Mouse (Mus musculus) gastrocnemius, postnatal 4 days (tissue): ENCODE measurements around the gene Gpr19. TPM values are rescaled to one million over a fixed set of nuclear protein-coding genes. Genes with fewer than 3 reads are reported as not detected.

Experiments used
- DNase-seq, 2 experiments: peaks; one replicate each; pipeline ENCODE4 v3.0.0; 2021 to 2022; ENCODE audit warnings: low spot score in 2 of 2, mixed read lengths in 2 of 2
- long read RNA-seq, 2 experiments: library from polyadenylated mRNA; stranded (forward); transcript quantifications; one replicate each; pipeline ENCODE4 v2.0.0; 2021
- total RNA-seq, 2 experiments: library from RNA; stranded (reverse); gene quantifications; 2 replicates each; pipeline ENCODE4 v1.2.3; 2021

Gene Gpr19
- total RNA-seq: 1 to 10 TPM; 4.9 to 7.7 TPM
- long read RNA-seq, experiment 1, partial matches to known transcripts: 2 of 9 reads
- long read RNA-seq, experiment 1, other reads (novel, unspliced or antisense): 7 of 9 reads
- long read RNA-seq, experiment 2, partial matches to known transcripts: 3 of 11 reads
- long read RNA-seq, experiment 2, other reads (novel, unspliced or antisense): 7 of 11 reads

DNA sequence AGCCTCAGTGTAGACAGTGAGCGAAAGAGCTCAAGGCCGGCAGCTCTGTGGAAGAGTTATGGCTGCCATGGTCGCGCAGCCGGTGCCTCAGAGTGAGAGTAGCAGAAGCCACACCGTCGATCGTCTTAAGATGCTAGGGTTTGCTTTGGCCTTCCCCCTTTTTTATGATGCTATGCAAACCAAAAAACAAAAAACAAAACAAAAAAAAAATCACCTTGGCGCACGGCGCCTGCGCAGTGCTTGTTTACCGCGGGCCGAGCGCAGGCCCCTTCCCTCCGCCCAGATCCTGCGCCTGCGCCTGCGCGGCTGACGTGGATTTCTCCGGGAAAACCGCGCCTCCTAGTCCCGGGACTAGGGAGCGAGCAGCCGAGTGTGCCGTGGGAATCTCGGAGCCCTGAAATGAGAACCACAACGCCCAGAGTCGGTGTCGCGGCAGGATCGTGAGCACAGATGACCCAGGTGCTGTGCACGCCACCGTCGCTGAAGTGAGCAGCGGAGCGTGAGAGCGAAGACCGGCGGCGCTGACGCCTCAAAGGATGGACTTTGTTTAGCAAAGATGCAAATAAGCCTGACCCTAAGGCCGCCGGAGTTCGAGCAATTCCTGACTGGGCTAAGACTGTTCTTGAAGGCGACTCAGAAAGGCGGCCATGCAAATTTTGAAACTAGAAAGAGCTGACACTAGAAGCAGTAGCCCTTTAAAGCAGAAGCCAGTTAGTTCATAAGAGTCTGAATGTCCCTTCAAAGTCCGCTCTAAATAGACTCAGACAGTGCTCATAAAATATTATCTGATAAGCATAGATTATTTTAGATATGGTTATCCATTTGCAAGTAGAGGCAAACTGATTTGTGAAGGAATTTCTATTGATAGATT is at the start of gene Gpr19:
Gene Gpr19 (minus strand): TSS at position 484 of the 871 bp plus-strand sequence.
- DNase-seq: peak; percentile 83 to 92

DNA sequence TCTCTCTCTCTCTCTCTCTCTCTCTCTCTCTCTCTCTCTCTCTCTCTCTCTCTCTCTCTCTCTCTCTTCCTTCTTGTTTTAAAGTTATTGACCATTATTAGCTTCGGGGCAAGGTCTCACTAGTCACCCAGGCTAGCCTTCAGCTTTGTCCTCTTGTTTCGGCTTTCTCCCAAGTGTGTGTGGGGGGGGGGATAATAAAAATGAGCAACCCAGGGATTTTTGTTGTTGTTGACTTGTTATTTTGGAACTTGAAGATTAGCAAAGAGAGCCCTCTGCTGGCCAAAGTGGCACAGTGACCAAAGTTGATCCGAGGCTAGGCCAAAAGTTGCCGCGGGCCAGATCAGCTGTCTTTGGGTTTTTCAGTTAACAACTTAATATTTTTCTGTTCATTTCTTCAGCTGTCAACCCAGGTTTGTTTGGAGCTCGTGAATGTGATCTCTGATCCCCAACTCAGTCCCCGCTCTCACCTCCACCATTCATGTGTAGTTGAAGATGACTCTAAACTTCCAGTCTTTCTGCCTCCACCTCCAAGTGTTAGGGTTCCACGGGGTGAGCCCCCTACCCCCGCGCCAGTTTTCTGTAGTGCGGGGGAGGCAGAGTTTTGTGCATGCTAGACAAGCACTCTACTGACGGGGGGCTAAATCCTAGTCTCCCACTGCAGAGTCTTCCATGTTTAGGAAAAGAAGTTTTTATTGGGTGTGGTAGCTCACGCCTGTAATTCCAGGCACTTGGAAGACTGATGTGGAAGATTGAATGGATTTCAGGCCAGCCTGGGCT is 49.1 kb upstream of the Gpr19 start:
- peak; percentile 35 to 69 for DNase-seq

DNA sequence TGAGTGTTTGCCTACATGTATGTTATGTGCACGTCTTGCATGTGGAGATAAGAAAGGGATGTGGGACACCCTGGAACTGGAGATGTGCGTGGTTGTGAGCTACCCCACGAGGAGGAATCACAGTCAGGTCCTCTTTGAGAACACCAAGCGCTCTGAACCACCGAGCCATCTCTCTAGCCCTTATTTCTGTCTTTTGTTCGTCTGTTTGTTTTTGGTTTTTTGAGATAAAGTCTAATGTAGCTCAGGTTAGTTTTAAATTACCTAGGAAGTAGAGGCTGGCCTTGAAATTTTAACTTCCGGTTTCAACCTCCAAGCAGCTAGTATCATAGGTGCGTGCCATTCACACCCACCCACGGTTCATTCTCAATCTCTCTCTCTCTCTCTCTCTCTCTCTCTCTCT is 48.5 kb upstream of the Gpr19 start:
- DNase-seq: no peak

DNA sequence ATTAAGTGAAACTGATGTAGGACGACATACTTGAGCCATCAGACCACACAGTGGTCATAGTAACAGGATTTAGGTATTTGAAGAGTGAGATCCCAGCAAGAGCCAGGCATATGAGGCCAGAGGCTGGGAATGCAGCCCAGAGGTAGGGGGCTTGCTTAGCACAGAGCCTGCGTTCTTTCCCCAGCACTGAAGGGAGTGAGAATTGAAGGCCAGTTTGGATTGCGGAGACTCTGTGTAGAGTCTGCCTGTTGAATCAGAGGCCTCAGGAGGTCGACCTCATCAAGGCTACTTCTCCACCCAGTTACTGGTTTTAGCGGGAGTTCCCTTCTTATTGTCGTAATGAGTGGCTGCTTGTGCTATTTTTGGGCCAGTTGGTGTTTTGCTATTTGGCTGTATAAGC is 47.7 kb upstream of the Gpr19 start:
- DNase-seq: no peak

DNA sequence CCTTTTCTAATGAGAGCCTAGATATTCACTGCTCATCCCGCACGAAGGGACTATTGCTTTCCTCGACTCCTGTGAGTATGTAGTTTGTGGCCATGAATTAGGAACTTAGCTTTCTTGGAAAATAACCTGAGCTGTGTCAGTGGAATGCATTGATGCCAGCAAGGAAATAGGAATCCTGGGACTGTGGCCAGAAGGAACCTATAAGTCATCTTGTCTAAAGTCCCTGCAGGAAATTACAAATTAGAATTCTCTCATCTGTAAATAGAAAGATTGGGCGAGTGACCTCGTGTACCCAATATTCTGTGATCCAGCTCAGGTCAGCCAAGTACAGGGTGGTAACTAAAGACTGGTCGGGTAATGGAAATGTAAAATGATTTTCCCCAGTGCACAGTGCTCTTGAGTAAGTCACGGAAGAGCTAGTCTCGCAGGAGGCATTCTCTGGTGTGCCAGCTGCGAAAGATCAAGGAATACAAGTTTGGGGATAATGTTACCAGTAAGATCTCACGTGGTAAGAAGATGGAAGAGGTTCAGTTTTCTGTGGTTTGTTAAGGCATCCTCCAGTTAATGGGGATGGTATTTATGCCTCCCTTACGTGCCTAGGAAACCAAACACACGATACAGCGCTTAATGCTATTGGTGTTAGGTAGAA is 45.5 kb upstream of the Gpr19 start:
- DNase-seq: no peak

DNA sequence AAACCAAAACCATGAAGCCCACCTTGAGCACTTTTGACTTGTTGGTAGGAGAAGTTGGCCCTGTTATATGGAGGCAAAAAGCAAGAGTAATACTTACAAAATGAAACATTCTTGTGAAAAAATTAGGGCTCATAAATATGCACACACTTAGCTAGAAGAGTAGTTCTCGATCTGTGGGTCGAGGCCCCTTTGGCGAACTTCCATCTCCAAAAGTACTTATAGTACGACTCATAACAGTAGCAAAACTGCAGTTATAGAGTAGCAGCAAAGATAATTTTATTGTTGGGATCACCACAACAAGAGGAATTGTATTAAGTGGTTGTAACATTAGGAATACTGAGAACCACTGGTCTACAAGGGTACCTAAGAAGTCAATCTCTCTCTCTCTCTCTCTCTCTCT is 41.4 kb upstream of the Gpr19 start:
- DNase-seq: no peak

DNA sequence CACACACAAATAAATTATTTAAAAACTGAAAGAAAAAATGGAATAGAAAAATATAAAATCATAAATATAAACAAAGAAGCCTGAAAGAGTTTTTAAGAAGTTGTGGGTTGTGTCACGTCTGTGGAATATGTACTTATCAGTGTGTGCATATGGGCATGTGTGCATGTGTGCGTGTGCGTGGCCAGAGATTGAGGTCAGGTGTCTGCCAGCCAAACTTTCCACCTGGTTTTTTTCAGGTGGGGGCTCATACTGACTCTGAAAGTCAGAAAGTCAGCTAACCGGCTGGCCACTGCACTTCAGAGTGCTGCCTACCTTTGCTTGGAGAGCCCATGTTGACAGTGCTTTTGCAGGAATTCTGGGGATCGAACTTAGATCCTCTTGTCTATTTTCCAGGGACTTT is 35.9 kb upstream of the Gpr19 start:
- no peak for DNase-seq

DNA sequence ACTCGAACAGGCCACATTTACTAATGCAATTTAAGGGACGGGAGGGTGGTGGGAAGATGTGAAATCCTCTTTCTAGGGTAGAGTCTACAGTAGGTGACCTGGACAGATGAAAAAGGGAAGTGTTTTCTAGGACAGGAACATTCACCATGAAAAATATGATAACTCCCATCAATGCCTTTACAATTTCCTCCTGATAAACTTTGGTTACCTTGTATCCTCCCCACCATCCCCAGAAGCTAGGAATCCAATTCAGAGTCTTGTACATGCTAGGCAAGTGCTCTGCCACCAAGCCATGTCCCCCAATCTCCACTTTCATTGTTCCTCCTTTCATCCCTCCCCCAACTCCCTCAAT is 34.8 kb upstream of the Gpr19 start:
- no peak for DNase-seq

DNA sequence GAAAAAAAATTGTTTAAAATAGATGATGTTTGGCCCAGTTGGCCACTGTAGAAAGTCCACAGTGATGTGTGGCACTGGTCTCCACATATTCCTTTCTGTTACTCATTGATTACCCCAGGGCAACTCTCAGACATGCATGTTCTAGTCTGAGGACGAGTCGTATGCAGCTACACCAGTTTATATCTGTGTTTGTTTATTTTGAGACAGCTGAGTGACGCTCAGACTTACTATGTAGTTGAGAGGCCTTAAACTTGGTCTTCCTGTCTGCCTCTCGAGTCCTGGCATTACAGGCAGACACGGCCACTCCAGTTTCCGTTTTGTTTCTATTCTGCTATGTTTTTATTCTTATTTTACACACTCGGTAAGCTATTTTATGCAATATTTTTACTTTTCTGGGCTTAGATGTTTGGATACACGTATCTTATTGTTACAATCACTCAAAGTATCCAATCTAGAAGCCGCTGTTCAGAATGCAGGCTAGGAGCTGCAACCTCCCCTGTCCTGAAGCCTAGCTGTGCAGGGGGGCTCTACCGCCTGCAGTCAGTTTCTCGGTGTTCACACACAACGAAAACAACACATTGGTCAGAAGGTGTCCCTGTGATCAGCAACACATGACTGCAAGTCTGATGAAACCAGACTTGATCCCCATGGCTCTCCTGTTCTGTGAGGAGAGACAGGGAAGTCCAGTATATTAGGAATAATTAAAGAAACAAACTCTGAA is 34.3 kb upstream of the Gpr19 start:
- no peak for DNase-seq

DNA sequence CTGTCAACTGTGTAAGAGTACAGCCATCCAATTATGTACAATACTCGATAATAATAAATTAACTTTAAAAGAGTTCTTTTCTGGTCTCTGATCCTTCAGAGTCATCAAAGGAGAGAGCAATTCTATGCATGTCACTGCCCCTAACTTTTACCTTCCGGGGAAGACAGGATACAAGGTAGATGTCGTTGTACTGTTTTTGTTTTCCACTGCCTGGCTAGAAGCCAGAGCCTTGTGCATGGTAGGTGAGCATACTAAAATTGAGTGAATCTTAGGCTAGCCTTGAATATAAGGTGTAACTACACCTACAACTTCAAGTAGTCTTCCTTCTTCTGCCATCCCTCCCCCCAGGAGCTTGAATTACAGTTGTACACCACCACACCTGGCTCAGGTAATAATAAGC is 32.8 kb upstream of the Gpr19 start:
- DNase-seq: no peak

DNA sequence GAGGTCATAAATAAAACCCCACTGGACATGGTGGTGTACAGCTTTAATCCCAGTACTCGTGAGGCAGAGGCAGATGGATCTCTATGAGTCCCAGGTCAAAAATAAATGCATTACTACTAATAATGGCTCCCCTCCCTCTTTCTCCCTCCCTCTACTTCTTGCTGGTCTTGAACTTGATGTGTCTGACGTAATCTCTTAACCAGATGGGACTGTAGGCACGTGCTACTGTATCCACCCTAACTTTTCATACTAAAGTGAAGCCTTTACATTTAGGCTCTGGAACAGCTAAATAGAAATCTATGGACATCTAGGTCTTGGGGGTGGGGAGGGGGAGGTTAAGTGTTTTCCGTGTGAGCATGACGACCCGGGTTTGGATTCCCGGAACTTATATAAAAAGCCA is 32.0 kb upstream of the Gpr19 start:
- no peak for DNase-seq

DNA sequence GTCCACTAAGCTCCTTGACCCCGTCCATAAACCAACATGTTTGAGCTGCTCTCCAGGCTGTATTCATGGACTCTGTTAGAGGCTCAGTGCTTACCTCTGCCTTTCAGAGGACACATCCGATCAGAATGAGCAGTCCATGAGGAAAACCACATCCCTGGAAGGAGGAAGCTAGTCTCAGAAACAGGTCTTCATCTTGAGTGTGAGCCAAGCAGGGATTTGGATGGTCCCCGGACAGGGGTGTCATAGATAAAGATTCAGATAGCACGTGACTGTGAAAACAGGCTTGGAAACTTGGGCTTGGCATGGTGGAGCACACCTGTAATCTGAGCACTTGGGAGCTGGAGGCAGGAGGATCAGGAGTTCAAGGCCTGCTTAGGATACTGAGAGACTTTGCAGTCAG is 31.5 kb upstream of the Gpr19 start:
- DNase-seq: no peak

DNA sequence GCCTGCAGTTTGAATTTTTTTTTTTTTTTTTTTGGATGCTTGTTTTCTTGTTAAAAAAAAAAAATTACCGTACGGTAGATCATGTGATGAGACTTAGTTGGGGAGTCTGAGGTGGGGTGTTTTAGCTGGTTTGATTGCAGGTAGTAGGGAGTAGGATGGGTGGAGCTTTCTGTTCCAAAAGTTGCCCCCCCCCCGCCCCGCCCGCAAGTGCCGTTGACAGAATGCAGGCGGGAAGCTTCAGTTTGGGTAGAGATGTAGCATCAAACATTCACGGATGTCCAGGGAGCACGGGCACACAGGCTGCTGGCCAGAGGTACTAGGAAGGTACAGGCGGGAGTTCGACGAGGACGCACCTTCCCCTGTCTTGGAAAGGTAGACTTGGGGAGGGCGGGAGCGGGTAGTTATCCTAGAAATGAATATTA is 30.5 kb upstream of the Gpr19 start:
- no peak for DNase-seq

DNA sequence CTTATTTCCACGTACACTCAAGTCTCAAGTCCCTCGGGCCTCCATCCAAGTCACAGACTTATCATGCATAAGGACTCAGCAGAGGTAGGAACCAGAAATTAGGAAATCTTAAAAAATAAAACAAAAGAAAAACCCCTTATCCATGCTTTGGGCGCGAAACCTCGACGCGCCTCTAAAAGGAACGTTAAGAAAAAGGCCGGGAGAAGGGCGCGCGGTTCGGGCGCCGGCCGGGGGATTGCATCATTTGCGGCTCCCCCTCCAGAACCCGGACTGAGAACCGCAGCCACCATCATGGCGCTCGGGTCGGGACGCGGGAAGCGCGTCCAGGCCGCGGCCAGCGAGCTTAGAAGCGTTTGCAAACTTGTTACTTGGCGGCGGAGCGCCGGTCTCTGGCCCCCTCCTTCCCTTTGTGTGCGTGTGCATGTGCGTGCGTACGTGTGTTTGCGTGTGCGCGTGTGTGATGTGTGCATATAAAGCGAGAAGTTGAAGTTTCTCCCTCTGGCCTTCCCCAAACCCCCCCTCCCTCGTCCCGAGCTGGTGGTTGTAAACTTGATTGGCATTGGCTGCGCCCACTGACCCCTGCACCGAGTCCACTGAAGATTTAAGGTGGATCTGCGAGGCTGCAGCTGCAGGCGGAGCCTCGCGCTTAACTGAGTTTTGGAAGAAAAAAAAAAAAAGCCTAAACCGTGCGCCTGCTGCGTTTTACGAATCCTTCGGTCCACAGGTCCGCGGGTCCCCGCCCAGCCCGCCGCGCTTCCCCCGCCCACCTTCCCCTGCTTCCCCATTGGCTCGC is 29.9 kb upstream of the Gpr19 start:
- peak; percentile 59 to 85 for DNase-seq

DNA sequence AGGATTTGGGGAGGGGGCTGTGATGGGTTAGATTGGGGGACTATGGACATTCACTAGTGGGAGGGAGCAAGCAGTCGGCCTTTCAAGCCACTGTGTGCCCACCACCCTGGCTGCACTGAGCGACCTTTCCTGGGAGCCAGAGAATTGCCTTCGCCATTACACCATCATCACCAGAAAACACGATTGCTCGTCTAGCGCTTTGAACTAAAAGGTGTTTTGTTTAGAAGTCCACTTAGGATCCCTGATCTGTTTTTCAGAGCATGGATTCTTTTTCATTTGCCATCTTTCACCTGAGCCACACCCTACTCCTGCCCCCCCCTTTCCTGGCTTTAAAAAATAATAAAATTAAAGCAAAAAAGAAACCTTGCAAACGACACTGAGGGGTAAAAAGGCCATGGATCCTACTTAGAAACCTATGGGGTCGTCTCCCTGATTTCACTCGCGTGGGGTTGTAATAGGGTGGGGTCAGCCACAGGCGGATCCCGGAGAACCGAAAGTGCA is 29.3 kb upstream of the Gpr19 start:
- no peak for DNase-seq

DNA sequence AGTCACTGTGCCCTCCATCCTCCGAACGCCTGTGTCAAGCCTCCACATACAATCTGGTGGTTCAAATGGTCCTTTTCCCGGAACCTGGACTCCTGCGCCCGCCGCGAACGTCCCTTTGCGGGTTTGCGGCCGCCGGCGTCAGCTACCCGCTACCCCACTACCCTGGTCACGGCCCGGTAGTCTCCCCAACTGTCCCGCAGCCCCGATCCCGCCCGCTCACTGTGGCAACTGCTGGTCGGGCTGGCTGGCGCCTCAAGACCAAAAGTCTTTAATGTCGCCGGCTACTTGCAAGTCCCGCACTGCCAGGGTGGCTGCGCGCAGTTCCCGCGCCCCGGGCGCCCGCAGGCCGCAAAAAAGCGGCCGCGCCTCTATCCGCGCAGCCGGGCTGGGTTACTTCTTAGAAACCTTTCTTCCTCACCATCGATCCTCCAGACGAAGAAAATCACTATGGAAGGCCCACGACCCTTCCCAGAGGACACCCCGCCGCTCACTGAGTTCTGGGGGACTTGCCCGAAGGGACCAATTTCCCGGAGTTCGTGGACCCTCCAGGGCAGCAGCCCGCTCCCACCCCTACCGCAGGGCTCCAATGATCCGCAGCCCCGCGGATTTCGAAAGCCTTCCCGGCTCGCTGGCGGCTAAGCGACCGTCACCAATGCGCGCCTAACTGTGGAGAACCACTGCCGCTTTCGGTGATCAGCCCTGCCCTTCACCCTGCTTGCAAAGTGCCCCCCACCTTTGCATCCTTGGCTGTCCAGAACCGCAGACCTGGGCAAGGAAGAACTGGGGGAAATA is 28.6 kb upstream of the Gpr19 start:
- peak; percentile 35 to 66 for DNase-seq

DNA sequence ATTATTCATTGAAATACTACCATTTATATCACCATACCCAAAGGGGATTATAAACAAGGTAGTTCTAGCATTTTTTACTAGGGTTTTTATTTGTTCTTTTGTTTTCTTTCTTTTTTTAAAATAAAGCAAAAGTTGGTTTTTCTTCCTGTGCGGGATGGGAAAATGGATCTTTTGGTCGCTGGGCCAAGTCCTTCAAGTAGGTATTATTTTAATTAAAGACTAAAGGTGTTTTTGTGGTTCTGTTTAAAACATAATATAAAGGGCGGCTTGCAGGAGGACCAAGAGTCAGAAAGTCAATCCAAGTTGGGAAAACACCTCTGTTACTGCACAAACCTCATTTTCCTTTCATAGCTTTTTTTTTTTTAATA is 27.9 kb upstream of the Gpr19 start:
- DNase-seq: no peak

DNA sequence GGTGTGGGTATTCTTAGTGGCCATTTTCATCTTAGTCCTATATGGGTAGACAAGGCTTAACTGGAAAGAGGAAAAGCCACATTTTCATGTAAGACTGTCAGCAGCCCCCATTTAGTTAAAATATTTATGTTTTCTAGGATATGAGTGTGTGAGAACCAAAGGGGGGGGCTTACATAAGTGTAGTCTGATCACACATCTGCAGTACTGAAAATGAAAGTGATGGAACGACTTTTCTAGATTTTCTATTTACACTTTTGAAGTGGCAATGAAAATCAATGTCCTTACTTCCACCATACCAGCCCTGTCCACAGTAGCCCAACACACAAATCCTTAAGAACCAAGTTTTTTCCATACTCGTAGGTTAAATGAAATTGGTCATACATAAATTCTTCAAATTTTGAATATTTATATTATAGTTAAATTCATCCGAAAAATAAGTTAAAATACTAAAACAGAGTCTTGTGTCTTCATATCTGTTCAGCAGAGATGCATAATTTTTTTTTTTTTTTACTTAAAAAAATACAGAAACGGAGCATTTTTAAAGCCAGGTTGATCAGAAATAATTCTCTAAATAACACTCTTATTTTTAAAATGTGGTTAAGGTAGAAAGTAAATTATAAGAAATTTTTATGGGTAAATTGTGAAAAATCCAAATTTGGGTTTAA is 27.4 kb upstream of the Gpr19 start:
- DNase-seq: no peak

DNA sequence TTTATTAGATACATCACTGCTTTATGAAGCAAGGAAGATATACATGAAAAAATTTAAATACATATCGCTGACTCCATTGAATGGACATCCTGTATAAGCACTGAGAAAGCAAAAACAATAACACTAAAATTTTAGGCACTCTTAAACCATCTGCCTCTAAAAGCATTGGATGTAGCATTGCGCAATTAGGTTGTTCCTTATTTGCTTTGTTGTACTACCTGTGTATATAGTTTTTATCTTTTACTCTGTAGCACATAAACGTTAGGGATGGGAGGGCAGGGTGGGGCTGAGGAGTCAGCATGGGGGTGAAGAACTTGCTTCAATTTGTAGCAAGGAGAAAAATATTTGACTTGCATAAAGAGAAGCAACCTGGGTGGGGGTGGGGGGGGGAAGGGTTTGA is 25.9 kb upstream of the Gpr19 start:
- DNase-seq: no peak
